Mouse (Mus musculus) neural tube, embryonic 15.5 days (tissue): ENCODE results near the gene Spem2. TPM values are rescaled to one million over a fixed set of nuclear protein-coding genes. Genes with fewer than 3 reads are reported as not detected.

ENCODE experiments used
- ATAC-seq: fragments of 200-750 bp; cut with Nextera tagmentation; 2 replicates; pipeline ENCODE4 v1.8.0; 2017; ENCODE audit warnings: mild to moderate bottlenecking, moderate TSS enrichment, moderate library complexity; ENCODE audit not compliant: low FRiP score
- H3K27ac ChIP-seq: fragments of 300-500 bp; sonication (generic); replicated peaks from 2 replicates; pipeline ENCODE4 v1.5.1; 2015; ENCODE audit warnings: mild to moderate bottlenecking, inconsistent platforms
- H3K27me3 ChIP-seq: fragments of 300-500 bp; sonication (generic); replicated peaks from 2 replicates; pipeline ENCODE4 v1.6.1; 2015; ENCODE audit warnings: inconsistent platforms
- H3K36me3 ChIP-seq: fragments of 300-500 bp; sonication (generic); 2 replicates; pipeline ENCODE4 v1.6.1; 2015; ENCODE audit warnings: inconsistent platforms
- H3K4me1 ChIP-seq: fragments of 300-500 bp; sonication (generic); 2 replicates; pipeline ENCODE4 v1.6.1; 2015; ENCODE audit warnings: inconsistent platforms
- H3K4me2 ChIP-seq: fragments of 300-500 bp; sonication (generic); 2 replicates; pipeline ENCODE4 v1.6.1; 2015; ENCODE audit warnings: inconsistent platforms, mild to moderate bottlenecking, moderate library complexity
- H3K4me3 ChIP-seq: fragments of 300-500 bp; sonication (generic); replicated peaks from 2 replicates; pipeline ENCODE4 v1.5.1; 2015; ENCODE audit warnings: mild to moderate bottlenecking, inconsistent platforms
- H3K9ac ChIP-seq: fragments of 300-500 bp; sonication (generic); replicated peaks from 2 replicates; pipeline ENCODE4 v1.6.1; 2015; ENCODE audit warnings: mild to moderate bottlenecking, inconsistent platforms
- H3K9me3 ChIP-seq: fragments of 300-500 bp; sonication (generic); replicated peaks from 2 replicates; pipeline ENCODE4 v1.6.1; 2016; ENCODE audit warnings: inconsistent platforms
- WGBS: fragments of 180-500 bp; shearing (Covaris S2); methylation state at CpG from one replicate; pipeline ENCODE4 v1.1.7; 2015; ENCODE audit warnings: mixed read lengths; 5-methylcytosine and 5-hydroxymethylcytosine counted together
- polyA plus RNA-seq: library from polyadenylated mRNA; unstranded; fragments of >200 nt; fragmentation: Nextera tagmentation; extraction: Ambion mirVana; gene quantifications from 2 replicates; pipeline ENCODE4 v1.2.1, GENCODE M21; 2015

Gene Spem2
- polyA plus RNA-seq, 1 experiment from 2014 or later = not detected

DNA sequence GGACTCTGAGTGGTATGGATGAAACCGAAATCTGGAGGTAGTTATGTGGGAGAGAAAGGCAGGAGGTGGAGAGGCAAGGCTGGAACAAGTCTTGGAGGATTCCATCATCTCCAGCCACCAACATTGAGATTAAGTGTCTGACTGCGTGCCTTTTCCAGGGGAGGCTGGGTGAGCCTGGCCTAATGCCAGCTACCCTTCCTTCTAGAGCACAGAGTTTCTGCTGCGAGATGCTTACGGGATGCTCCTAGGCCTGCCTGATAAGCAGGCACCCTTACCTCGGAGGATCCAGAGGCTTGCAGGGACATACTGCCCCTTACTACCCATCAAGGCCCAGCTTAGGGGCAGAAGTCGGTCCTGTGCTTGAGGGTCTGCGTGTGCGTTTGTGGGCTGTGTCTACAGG, 15.3 kb upstream of the Spem2 start:
- peak overlapping the region; percentile 98 for H3K9ac ChIP-seq
- no peaks in the 10 kb centered on the region for H3K9me3 ChIP-seq
- H3K4me3 ChIP-seq = peak overlapping the region; percentile 89
- 49% methylated on average over 8 of the region's 8 CpGs for WGBS
- no peaks in the 10 kb centered on the region for H3K27me3 ChIP-seq
- peak overlapping the region; percentile 54; the same call in 1 of the 2 replicates for H3K27ac ChIP-seq
- no peak for ATAC-seq
- peaks cover 39% of the 10 kb centered on the region for H3K4me1 ChIP-seq
- H3K36me3 ChIP-seq = peaks cover 32% of the 10 kb centered on the region
- H3K4me2 ChIP-seq = peak overlapping the region; percentile 94

DNA sequence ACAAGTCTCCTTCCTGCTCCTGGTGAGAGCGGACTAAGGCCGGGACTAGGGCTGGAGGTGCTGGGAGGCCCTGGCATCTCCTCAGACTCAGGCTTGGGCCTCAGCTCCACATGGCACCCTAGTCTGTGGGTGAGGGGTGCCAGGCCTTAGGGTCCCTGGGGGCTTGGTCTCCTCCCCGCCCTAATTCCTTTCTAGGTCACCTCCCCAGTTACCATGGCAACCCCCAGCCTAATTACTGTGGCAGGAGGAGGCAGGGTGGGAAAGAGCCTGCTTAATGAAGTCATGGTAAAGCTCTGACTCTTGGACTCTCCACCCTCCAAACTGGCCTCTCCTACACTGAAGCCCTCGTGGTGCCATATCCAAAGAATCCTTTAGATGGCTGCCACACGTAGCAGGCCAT, 10.6 kb upstream of the Spem2 start:
- Histone ChIP-seq H3K27me3 (no peaks in the 10 kb centered on the region), H3K4me2 (no peak overlapping the region), H3K36me3 (peaks cover 79% of the 10 kb centered on the region), H3K9ac (no peak overlapping the region), H3K4me3 (no peak overlapping the region), H3K27ac (no peak overlapping the region), H3K4me1 (peaks cover 15% of the 10 kb centered on the region), H3K9me3 (no peaks in the 10 kb centered on the region)
- no peak for ATAC-seq
- 48% methylated on average over 5 of the region's 5 CpGs for WGBS

DNA sequence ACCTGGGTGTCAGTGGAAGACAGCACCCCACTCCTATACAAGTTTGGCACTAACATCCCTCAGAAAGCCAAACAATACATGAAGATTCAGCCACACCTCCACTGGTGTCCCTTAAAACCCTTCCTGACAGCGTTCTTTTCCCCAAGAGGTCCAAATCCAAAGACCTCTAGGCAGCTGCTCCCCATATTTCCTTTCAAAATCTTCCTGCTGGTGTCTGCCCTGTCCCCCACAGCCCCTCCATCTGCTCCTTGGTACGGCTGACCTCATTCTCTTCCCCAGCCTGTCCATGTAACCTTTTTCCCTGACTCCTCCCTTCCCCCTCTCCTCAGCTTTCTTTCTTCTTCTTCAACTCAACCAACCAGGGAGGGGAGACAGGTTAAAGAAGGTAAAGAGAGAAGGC, 5.2 kb upstream of the Spem2 start:
- Histone ChIP-seq H3K27me3 (no peaks in the 10 kb centered on the region), H3K9me3 (no peaks in the 10 kb centered on the region), H3K4me1 (no peaks in the 10 kb centered on the region), H3K4me3 (no peak overlapping the region), H3K27ac (0 out of 2 replicates have a peak overlapping the region, but pooled peaks have one; percentile 9), H3K9ac (no peak overlapping the region), H3K4me2 (no peak overlapping the region), H3K36me3 (peaks cover 47% of the 10 kb centered on the region)
- no peak for ATAC-seq
- 83% methylated on average over 2 of the region's 2 CpGs for WGBS

DNA sequence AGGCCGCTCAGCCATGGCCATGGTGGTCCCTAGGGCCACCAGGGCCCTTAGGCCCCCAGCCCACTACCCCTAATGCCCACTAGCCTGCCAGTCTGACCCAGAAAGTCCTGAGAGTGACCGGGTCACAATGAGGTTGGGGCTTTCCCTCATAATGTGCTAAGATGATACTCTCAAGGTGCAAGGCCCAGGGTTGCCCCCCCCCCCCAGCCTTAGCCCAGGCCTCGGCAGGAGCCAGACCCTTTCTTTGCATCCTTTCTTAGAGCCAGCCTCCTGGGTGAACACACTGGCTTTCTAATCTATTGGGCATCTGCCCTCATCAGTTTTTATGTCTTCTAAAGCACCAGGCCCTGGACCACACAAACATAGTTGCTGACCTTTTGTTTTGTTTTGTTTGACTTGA, 3.8 kb upstream of the Spem2 start, which contains the start of gene Spem1:
Spem1 (minus strand) TSS at position 101 of the 400 bp plus-strand sequence.
- Histone ChIP-seq H3K36me3 (peaks cover 33% of the 10 kb centered on the region), H3K4me1 (no peaks in the 10 kb centered on the region), H3K9me3 (0 out of 2 replicates have a peak, but pooled peaks cover 3% of the 10 kb centered on the region), H3K27ac (no peak within 1 kb of the TSS), H3K9ac (no peak within 1 kb of the TSS), H3K4me3 (no peak within 1 kb of the TSS), H3K4me2 (no peak within 1 kb of the TSS), H3K27me3 (no peaks in the 10 kb centered on the region)
- 87% methylated on average over 3 of the region's 3 CpGs for WGBS
- ATAC-seq = no peak

DNA sequence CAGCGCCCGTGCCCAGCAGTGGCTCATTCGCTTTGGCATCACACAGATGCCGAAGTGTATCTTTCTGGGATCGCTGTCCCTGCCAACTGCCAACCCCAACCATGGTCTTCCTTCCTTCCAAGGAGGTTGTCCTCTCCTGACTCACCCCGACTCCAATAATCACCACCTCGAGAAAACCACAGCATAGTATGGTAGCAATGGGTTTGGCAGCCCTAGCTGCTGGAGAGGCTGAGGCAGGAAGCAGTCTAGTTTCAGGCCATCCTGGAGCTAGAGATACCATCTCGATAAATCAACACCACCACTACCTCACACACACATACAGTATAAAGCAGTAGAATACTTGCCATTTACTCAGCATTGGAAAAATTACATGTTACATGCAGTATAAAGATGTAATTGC, 606 bp upstream of the Spem2 start:
- no peak for ATAC-seq
- H3K27me3 ChIP-seq = no peaks in the 10 kb centered on the region
- H3K4me2 ChIP-seq = no peak overlapping the region
- 0 out of 2 replicates have a peak, but pooled peaks cover 1% of the 10 kb centered on the region for H3K36me3 ChIP-seq
- H3K4me3 ChIP-seq = no peak overlapping the region
- H3K9me3 ChIP-seq = 0 out of 2 replicates have a peak, but pooled peaks cover 3% of the 10 kb centered on the region
- H3K4me1 ChIP-seq = no peaks in the 10 kb centered on the region
- 93% methylated on average over 8 of the region's 8 CpGs for WGBS
- no peak overlapping the region for H3K27ac ChIP-seq
- H3K9ac ChIP-seq = no peak overlapping the region

- Histone ChIP-seq H3K9me3 (0 out of 2 replicates have a peak, but pooled peaks cover 3% of the 10 kb centered on the region), H3K4me3 (no peak overlapping the region), H3K4me1 (no peaks in the 10 kb centered on the region), H3K4me2 (no peak overlapping the region), H3K9ac (no peak overlapping the region), H3K27me3 (no peaks in the 10 kb centered on the region), H3K36me3 (no peaks in the 10 kb centered on the region), H3K27ac (no peak overlapping the region)
- ATAC-seq = no peak
- 89% methylated on average over 12 of the region's 12 CpGs for WGBS
These were observed 1.7 kb downstream of the Spem2 start for GRCm38 (mm10) chr11:69816520-69816919.

GRCm38 (mm10) chr11:69815155-69815554, 3.1 kb downstream of the Spem2 start, which contains the start of gene Gm39566:
TSS of gene Gm39566 (minus strand) at chr11:69815298.
- no peak within 1 kb of the TSS for H3K4me3 ChIP-seq
- 69% methylated on average over 10 of the region's 10 CpGs for WGBS

DNA sequence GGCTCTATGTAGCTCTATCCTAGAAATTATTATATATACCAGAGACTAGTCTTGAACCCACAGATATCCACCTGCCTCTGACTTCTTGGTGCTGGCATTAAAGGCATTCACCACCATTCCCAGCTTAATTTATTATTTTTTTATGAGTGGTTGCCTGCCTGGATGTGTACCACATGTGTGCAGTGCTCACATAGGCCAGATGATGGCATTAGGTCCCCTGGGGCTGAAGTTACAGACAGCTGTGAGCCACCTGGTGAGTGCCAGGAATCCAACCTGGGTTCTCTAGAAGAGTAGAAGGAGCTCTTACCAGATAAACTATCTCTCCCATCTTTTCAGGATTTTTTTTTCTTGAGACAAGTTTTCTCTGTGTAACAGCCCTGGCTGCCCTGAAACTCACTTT, 8.0 kb downstream of the Spem2 start:
- Histone ChIP-seq H3K9me3 (no peaks in the 10 kb centered on the region), H3K4me1 (peaks cover 4% of the 10 kb centered on the region; the same call in 1 of the 2 replicates), H3K4me2 (no peak overlapping the region), H3K27ac (no peak overlapping the region), H3K4me3 (no peak overlapping the region), H3K9ac (no peak overlapping the region), H3K36me3 (no peaks in the 10 kb centered on the region), H3K27me3 (peaks cover 16% of the 10 kb centered on the region)
- no peak for ATAC-seq

More at GRCm38 (mm10) chr11:69815155-69815554, 3.1 kb downstream of the Spem2 start, which contains the start of gene Gm39566:
- Histone ChIP-seq H3K36me3 (no peaks in the 10 kb centered on the region), H3K27ac (no peak within 1 kb of the TSS), H3K4me2 (no peak within 1 kb of the TSS), H3K9me3 (0 out of 2 replicates have a peak, but pooled peaks cover 3% of the 10 kb centered on the region), H3K9ac (no peak within 1 kb of the TSS), H3K4me1 (no peaks in the 10 kb centered on the region), H3K27me3 (no peaks in the 10 kb centered on the region)
- no peak for ATAC-seq

DNA sequence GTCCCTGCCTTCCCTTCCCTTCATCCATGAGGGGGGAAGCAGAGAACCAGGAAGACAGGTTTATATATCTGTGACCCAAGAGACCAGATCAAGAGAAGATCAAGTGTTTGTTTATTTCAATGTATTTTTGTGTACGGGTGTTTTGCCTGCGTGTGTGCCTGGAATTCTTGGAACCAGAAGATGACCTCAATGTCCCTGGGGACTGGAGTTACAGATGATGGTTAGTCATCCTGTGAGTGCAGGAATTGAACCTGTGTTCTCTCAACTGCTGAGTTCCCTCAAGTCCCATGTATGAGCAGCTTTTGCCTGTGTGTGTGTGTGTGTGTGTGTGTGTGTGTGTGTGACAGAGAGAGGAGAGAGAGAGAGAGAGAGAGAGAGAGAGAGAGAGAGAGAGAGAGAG, 10.6 kb downstream of the Spem2 start:
- Histone ChIP-seq H3K9me3 (no peaks in the 10 kb centered on the region), H3K27ac (no peak overlapping the region), H3K4me2 (no peak overlapping the region), H3K4me3 (no peak overlapping the region), H3K36me3 (no peaks in the 10 kb centered on the region), H3K9ac (no peak overlapping the region), H3K4me1 (peaks cover 30% of the 10 kb centered on the region), H3K27me3 (peaks cover 21% of the 10 kb centered on the region)
- 87% methylated on average over 2 of the region's 2 CpGs for WGBS
- ATAC-seq = no peak

DNA sequence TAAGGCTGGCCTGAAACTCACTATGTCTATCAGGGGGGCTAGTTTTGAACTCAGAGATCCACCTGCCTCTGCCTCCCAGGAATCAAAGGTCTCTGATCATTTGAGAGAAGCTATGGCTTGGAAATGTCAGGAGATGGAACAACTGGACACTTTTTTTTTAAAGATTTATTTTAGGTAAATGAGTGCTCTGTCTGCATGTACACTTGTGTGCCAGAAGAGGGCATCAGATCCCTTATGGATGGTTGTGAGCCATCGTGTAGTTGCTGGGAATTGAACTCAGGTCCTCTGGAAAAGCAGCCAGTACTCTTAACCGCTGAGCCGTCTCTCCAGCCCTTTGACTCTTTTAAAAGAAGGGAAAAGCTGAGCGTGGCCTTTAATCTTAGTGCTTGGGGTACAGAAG, 11.9 kb downstream of the Spem2 start:
- Histone ChIP-seq H3K27ac (no peak overlapping the region), H3K4me2 (no peak overlapping the region), H3K9ac (no peak overlapping the region), H3K4me3 (no peak overlapping the region), H3K4me1 (peaks cover 43% of the 10 kb centered on the region), H3K9me3 (no peaks in the 10 kb centered on the region), H3K27me3 (peaks cover 21% of the 10 kb centered on the region), H3K36me3 (no peaks in the 10 kb centered on the region)
- 78% methylated on average over 4 of the region's 4 CpGs for WGBS
- ATAC-seq = no peak

DNA sequence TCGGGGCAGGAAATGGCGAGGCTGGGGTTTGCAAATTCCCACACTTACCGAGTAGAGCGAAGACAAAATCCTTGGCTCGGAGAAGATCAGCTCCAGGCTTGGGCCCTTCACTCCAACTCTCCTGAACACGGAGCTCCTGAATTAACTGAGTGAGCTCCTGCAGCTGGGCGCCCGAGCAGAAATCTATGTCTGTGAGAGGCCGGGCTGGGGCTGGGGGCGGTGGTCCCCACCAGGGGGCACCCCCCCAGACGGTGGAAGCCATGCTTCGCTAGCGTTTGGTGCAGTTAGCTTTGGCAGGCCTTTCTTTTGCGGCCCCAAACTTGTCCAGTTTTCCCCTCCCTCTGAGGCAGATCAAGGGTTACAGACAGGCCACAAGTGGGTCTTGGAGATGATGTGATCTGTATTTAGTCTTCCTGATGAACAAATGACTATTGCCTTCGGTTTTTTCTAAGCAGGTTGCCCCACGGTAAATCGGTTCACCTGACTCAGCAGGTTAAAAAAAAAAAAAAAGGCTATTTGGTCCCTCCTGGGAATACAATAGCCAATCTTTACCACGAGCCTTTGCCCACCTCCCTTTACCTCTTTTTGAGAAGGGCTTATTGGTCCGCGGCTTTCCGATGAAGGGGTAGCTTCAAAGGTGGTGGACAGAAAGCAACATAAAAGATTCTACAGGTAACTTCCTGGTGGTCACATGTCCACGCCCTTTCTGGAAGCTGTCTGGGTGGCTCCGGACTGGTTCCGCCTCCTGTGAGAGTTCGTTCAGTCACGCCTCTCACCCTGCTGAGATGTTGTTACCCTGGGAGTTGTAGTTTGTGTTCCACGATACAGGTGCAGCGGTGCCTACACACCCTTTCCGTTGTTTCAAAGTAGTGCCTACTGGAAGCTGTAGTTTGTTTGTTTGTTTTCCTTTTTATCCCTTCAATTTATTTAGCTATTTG, 13.0 kb downstream of the Spem2 start, which contains the start of gene Tmem102:
Tmem102 (minus strand) TSS at position 653 of the 938 bp plus-strand sequence.
- Histone ChIP-seq H3K4me2 (peak within 1 kb of the TSS; percentile 87), H3K4me1 (peaks cover 52% of the 10 kb centered on the region), H3K27ac (no peak within 1 kb of the TSS), H3K36me3 (no peaks in the 10 kb centered on the region), H3K4me3 (peak within 1 kb of the TSS; percentile 11; the same call in 1 of the 2 replicates), H3K27me3 (peaks cover 21% of the 10 kb centered on the region), H3K9ac (no peak within 1 kb of the TSS), H3K9me3 (no peaks in the 10 kb centered on the region)
- no peak for ATAC-seq
- 5% methylated on average over 29 of the region's 29 CpGs for WGBS

GRCm38 (mm10) chr11:69804652-69804940, 13.7 kb downstream of the Spem2 start:
- H3K9ac ChIP-seq = no peak overlapping the region
- ATAC-seq = no peak
- H3K27ac ChIP-seq = no peak overlapping the region
- H3K4me2 ChIP-seq = peak overlapping the region; percentile 87
- no peaks in the 10 kb centered on the region for H3K9me3 ChIP-seq
- 6% methylated on average over 12 of the region's 12 CpGs for WGBS
- H3K27me3 ChIP-seq = peaks cover 21% of the 10 kb centered on the region
- peaks cover 59% of the 10 kb centered on the region for H3K4me1 ChIP-seq
- peak overlapping the region; percentile 11; the same call in 1 of the 2 replicates for H3K4me3 ChIP-seq
- no peaks in the 10 kb centered on the region for H3K36me3 ChIP-seq
